Mouse (Mus musculus): ENCODE results near the gene Wdr5b.

DNA sequence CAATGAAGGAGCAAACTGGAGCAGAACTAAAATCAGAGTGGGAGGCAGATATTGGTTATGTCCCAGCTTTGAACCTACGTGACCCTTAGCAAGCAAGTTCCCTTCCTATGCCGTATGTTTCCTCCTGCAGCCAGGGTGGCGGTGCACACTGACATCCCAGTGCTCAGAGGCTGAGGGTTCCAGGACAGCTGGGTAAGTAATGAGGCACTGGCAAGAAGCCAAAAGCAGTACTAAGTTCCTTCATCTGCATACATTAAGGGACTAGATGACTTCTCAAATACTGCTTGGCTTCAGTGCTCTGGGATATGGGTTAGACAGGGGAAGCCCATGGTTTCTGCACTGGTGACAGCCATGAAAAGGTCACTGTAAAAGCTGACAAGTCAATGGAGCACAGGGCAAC is 27.4 kb downstream of the Wdr5b start:
- no peak for TF ChIP-seq USF1 (IDR thresholded peaks at IDR 0.05; ENCODE audit: low read depth)
- TF ChIP-seq POLR2A (IDR thresholded peaks at IDR 0.05; ENCODE audit: insufficient read length, low read depth), result no peak
- TF ChIP-seq TCF12 (IDR thresholded peaks at IDR 0.05; ENCODE audit: insufficient read depth, poor library complexity, severe bottlenecking), result no peak

Measured in myocyte (in vitro differentiated cells).